Mouse (Mus musculus) small intestine, adult 2 months (tissue): ENCODE measurements around the gene Tns1. TPM values are rescaled to one million over a fixed set of nuclear protein-coding genes. Genes with fewer than 3 reads are reported as not detected.

Experiments
- H3K27ac ChIP-seq: fragments of 200-500 bp; 2 replicates; pipeline ENCODE4 v1.5.1; 2012; ENCODE audit warnings: low read depth, low read length, control low read depth, inconsistent platforms; ENCODE audit not compliant: insufficient read depth
- H3K27me3 ChIP-seq: fragments of 200-500 bp; 2 replicates; pipeline ENCODE4 v1.6.1; 2012; ENCODE audit warnings: mild to moderate bottlenecking, moderate library complexity, low read length, inconsistent platforms; ENCODE audit not compliant: control insufficient read depth, insufficient read depth
- H3K36me3 ChIP-seq: fragments of 200-500 bp; 2 replicates; pipeline ENCODE4 v1.6.1; 2012; ENCODE audit warnings: mild to moderate bottlenecking, low read length, control low read depth, inconsistent platforms; ENCODE audit not compliant: control insufficient read depth, insufficient read depth
- H3K4me1 ChIP-seq: fragments of 200-500 bp; 2 replicates; pipeline ENCODE4 v1.6.1; 2012; ENCODE audit warnings: low read length, inconsistent platforms, mixed read lengths; ENCODE audit not compliant: control insufficient read depth, insufficient read depth, insufficient read length
- H3K4me3 ChIP-seq: fragments of 200-500 bp; 2 replicates; pipeline ENCODE4 v1.5.1; 2012; ENCODE audit warnings: low read depth, mild to moderate bottlenecking, control low read depth, inconsistent platforms, low read length, moderate library complexity
- CTCF ChIP-seq: fragments of 200-500 bp; IDR thresholded peaks from 2 replicates; pipeline ENCODE4 v1.5.1; 2012; ENCODE audit warnings: low read depth, mild to moderate bottlenecking, control low read depth, inconsistent platforms, low read length, moderate library complexity, mixed read lengths; ENCODE audit not compliant: insufficient replicate concordance, insufficient read length; ENCODE audit errors: extremely low read depth
- POLR2A ChIP-seq: fragments of 200-500 bp; IDR thresholded peaks from 2 replicates; pipeline ENCODE4 v1.6.1; 2012; ENCODE audit warnings: low read depth, mild to moderate bottlenecking, control low read depth, inconsistent platforms, low read length, moderate library complexity
- WGBS: fragments of 180-500 bp; shearing (Covaris S2); methylation state at CpG from one replicate; pipeline ENCODE4 v1.1.7; 2018; 5-methylcytosine and 5-hydroxymethylcytosine counted together
- polyA plus RNA-seq: library from polyadenylated mRNA; depleted of rRNA; stranded (reverse); fragments of >200 nt; gene quantifications from 2 replicates; pipeline ENCODE4 v1.2.3, GENCODE M21; 2012

Tns1 gene
- polyA plus RNA-seq, 1 experiment = 79.6 TPM

DNA sequence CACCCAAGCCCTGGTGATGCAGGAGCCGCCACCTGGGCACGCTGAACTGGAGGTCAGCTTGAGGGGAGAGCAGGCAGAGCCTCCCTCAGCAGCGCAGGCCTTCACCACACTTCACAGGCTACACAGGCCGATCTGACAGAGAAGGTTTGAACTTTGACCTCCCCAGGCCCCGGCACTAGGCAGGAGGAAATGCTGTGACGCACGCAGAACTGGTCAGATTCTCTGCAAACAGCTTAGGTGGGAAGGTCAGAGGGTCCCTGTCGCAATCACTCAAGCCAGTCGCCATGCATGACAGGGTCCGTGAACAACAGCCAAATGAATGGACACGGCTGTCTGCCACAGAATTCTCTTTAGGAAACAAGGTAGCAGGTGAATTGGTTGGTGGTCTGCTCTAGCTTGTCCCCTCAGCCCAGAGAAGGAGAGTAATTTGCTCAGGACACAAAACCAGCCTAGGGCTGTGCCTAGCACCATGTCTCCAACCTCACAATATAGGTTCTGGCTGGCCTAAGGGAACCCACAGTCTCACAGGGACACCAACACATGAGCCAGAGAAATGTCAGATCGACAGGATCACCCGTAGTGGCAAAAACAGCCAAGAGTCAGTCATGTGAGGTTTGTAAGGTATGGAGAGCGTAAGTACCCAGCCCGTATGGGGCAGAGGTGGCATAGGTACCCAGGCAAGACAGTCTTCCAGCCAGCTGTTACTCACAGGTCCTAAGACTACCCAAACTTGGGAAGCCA is 194.9 kb downstream of the Tns1 start:
- WGBS = 60% methylated on average over 15 of the region's 15 CpGs

GRCm38 (mm10) chr1:73928385-73928784 is 195.9 kb downstream of the Tns1 start:
- 68% methylated on average over 8 of the region's 8 CpGs for WGBS
- H3K27me3 ChIP-seq = no peaks in the 10 kb centered on the region
- H3K4me1 ChIP-seq = peaks cover 2% of the 10 kb centered on the region; the same call in 1 of the 2 replicates
- peaks cover 1% of the 10 kb centered on the region; the same call in 1 of the 2 replicates for H3K36me3 ChIP-seq
- TF ChIP-seq CTCF (no peak), POLR2A (no peak)
- H3K27ac ChIP-seq = no peak overlapping the region
- H3K4me3 ChIP-seq = no peak overlapping the region

More for the DNA sequence above, 194.9 kb downstream of the Tns1 start:
- TF ChIP-seq POLR2A = no peak
- no peak for TF ChIP-seq CTCF
- peaks cover 1% of the 10 kb centered on the region; the same call in 1 of the 2 replicates for H3K36me3 ChIP-seq
- no peaks in the 10 kb centered on the region for H3K27me3 ChIP-seq
- H3K4me3 ChIP-seq = no peak overlapping the region
- peaks cover 2% of the 10 kb centered on the region; the same call in 1 of the 2 replicates for H3K4me1 ChIP-seq
- no peak overlapping the region for H3K27ac ChIP-seq

GRCm38 (mm10) chr1:73927819-73928218 is 196.4 kb downstream of the Tns1 start:
- 86% methylated on average over 15 of the region's 15 CpGs for WGBS
- no peak for TF ChIP-seq CTCF
- TF ChIP-seq POLR2A = no peak
- no peaks in the 10 kb centered on the region for H3K27me3 ChIP-seq
- H3K36me3 ChIP-seq = peaks cover 1% of the 10 kb centered on the region; the same call in 1 of the 2 replicates
- H3K27ac ChIP-seq = no peak overlapping the region
- no peak overlapping the region for H3K4me3 ChIP-seq
- peaks cover 2% of the 10 kb centered on the region; the same call in 1 of the 2 replicates for H3K4me1 ChIP-seq

GRCm38 (mm10) chr1:73926279-73926678 is 198.0 kb downstream of the Tns1 start:
- Histone ChIP-seq H3K4me3 (no peak overlapping the region), H3K27me3 (no peaks in the 10 kb centered on the region), H3K27ac (no peak overlapping the region), H3K4me1 (peaks cover 2% of the 10 kb centered on the region; the same call in 1 of the 2 replicates), H3K36me3 (peaks cover 1% of the 10 kb centered on the region; the same call in 1 of the 2 replicates)
- 62% methylated on average over 7 of the region's 7 CpGs for WGBS
- no peak for TF ChIP-seq CTCF
- no peak for TF ChIP-seq POLR2A

DNA sequence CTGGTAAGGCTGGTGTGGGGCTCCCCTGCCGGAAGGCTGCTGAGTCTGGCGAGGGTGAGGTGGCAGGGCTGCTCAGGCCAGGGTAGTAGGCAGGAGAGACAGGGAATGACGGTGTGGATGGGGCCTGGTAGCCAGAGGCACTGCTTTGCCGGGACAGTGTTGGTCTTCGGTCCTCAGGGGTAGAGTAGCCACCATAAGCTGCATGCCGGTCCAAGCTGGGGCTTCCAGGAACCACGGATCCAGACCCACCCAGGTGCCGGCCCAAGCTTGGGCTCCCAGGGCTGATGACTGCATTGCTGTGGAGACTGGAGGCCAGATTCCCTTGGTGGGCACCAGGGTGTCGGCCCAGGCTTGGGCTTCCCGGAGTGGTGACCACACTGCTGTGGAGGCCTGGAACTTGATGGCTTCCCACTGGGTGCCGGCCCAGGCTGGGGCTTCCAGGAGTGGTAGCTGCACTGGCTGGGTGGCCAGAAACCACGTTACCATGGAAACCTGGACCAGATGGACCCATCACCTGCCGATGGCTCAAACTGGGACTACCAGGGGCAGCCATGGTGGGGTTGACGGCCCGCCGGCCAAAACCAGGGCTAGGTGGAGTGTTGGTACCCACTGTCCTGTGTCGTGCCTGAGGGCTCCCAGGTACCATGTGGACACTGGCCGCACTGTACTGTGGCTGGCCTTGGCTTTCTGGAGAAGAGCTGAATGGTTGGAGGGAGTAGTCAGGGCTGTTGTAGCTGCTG is 199.2 kb downstream of the Tns1 start:
- H3K36me3 ChIP-seq = peaks cover 5% of the 10 kb centered on the region
- TF ChIP-seq POLR2A (no peak), CTCF (no peak)
- H3K27ac ChIP-seq = no peak overlapping the region
- H3K27me3 ChIP-seq = no peaks in the 10 kb centered on the region
- H3K4me3 ChIP-seq = no peak overlapping the region
- 91% methylated on average over 18 of the region's 18 CpGs for WGBS
- H3K4me1 ChIP-seq = peaks cover 2% of the 10 kb centered on the region; the same call in 1 of the 2 replicates

DNA sequence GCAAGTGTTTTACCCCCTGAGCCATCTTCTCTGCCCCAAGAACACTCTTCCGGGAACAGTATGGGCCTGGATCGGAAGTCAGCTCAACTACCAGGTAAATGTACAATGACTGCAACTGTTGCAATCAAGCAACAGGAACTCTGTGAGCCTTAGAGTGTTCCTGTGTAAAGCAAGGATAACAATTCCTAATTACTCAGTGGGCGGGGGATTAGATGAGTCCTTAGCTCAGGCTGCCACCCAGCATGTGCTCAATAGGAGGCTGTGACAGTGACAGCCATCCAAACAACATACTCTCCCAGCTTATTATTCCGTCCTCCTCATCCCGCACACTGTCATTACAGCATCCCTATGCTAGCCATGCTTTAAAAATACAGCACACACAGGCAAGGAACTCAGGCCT is 200.0 kb downstream of the Tns1 start:
- Histone ChIP-seq H3K27ac (no peak overlapping the region), H3K4me1 (peaks cover 2% of the 10 kb centered on the region; the same call in 1 of the 2 replicates), H3K36me3 (peaks cover 5% of the 10 kb centered on the region), H3K27me3 (no peaks in the 10 kb centered on the region), H3K4me3 (no peak overlapping the region)
- TF ChIP-seq POLR2A (no peak), CTCF (no peak)
- 81% methylated on average over 5 of the region's 5 CpGs for WGBS

DNA sequence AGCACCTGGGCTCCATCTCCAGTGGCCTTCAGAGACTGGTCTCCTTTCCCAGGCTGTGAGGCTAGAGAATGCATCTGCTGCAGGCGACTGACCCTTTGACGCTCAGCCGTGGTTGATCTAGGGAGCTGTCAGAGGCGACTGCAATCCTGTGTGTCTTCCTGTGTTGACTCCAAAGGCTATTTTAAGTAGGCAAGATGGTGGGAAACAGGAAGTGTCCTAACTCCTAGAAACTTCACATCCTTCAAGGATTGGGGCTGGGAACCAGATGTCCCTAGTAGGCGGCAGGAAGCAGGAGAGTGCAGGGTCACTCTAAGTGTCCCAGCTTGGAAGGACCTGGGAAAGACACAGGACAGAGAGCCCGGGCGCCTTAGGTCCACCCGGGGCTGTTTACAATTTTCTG is 201.1 kb downstream of the Tns1 start:
- TF ChIP-seq POLR2A (no peak), CTCF (no peak)
- peak overlapping the region; percentile 42 for H3K27ac ChIP-seq
- no peaks in the 10 kb centered on the region; the same call in 1 of the 2 replicates for H3K4me1 ChIP-seq
- 65% methylated on average over 8 of the region's 8 CpGs for WGBS
- no peak overlapping the region for H3K4me3 ChIP-seq
- H3K36me3 ChIP-seq = peaks cover 5% of the 10 kb centered on the region
- no peaks in the 10 kb centered on the region for H3K27me3 ChIP-seq
